Mouse (Mus musculus) liver, postnatal 0 days (tissue): Measurements from ENCODE around the gene Pik3cd.

Experiments
- CTCF ChIP-seq: sonication (generic); IDR thresholded peaks from 2 replicates; pipeline ENCODE4 v1.5.1; 2016; ENCODE audit warnings: antibody characterized with exemption, low read depth
- EP300 ChIP-seq: IDR thresholded peaks from 2 replicates; pipeline ENCODE4 v1.6.1; 2016; ENCODE audit warnings: antibody characterized with exemption, low read depth, mild to moderate bottlenecking

DNA sequence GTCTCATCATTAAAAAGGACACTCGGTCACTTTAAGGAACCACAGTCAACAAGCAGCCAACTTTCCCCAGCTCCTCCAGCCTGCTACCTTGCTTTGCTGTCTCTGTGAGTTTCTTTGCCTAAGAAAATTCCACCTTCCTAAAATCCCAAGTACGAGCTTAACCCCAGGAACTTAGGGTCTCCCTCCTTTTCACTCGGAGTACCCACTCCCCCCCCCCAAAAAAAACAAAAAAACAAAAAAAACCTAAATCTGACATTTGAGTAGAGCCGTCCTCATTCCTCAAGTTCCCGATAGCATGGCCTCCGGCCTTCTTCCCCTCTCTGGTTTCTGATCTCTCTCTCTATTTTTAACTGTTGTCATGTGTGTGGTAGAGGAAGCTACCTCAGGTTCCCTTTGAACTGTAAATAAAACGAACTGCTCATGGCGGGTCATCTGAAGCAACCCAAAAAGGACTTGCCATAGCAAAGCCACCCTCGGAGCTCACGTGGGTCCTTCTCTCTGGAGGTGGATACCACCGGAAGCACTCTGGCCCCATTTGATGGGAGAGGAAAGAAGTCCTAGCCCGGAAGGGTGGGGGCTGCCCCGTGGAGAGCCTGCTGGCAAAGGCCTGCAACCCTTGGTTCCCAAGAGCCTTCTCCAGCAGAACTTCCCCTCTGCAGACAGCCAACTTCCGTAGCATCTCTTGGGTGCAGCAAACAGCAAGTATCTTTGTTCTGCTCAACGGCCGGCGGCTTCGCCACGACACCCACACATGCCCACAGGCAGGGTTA lies at the start of gene Pik3cd:
- TF ChIP-seq CTCF (no peak), EP300 (no peak)
